Mouse (Mus musculus) heart, adult 8-10 months (tissue): ENCODE data around the gene Syp. TPM values are rescaled to one million over a fixed set of nuclear protein-coding genes. Genes with fewer than 3 reads are reported as not detected.

ENCODE experiments used
- total RNA-seq, 4 experiments: library from RNA; stranded (reverse); gene quantifications; 2 replicates each; pipeline ENCODE4 v1.2.4; 2022

Syp gene
- total RNA-seq, 4 experiments from 2014 or later: 2.9 to 5.4 (median 3.8) TPM

Other genes starting within 250 kb of the Syp start
- gene Foxp3, start 64.8 kb upstream of the Syp start, total RNA-seq: not detected
- 1 to 10 TPM; 3.5 to 5.7 (median 4.6) TPM for gene Ppp1r3f, start 64.2 kb upstream of the Syp start, total RNA-seq
- gene Ccdc22, start 33.0 kb upstream of the Syp start, total RNA-seq: 10 to 100 TPM in 3 of 4 experiments, 1 to 10 TPM in 1; 8.5 to 11.9 (median 11.1) TPM
- not detected for gene Cacna1f, start 31.4 kb upstream of the Syp start, total RNA-seq
- gene Prickle3, start 18.8 kb downstream of the Syp start, total RNA-seq: 10 to 100 TPM; 18.8 to 22.2 (median 19.5) TPM
- 10 to 100 TPM; 39.8 to 56.9 (median 51.1) TPM for gene Plp2, start 32.9 kb downstream of the Syp start, total RNA-seq
- 10 to 100 TPM; 26.1 to 30.3 (median 28.8) TPM for gene Magix, start 42.8 kb downstream of the Syp start, total RNA-seq
- gene Gpkow, start 58.7 kb downstream of the Syp start, total RNA-seq: 10 to 100 TPM; 18.3 to 21.9 (median 21.3) TPM
- gene Wdr45, start 75.9 kb downstream of the Syp start, total RNA-seq: 10 to 100 TPM; 34.4 to 60.5 (median 46.7) TPM
- not detected for gene Gm45208, start 83.8 kb downstream of the Syp start, total RNA-seq
- 1 to 10 TPM; 4.3 to 6.7 (median 5.7) TPM for gene Praf2, start 90.0 kb downstream of the Syp start, total RNA-seq
- 1 to 10 TPM in 1 of 4 experiments, under 1 TPM in 3; 0.37 to 1.0 (median 0.73) TPM for gene Ccdc120, start 112.4 kb downstream of the Syp start, total RNA-seq
- gene Tfe3, start 124.1 kb downstream of the Syp start, total RNA-seq: 10 to 100 TPM; 11.9 to 16.9 (median 14.8) TPM
- gene Gripap1, start 151.3 kb downstream of the Syp start, total RNA-seq: 10 to 100 TPM; 23.1 to 26.1 (median 24.7) TPM
- under 1 TPM; 0.23 to 0.30 (median 0.27) TPM for gene Kcnd1, start 183.8 kb downstream of the Syp start, total RNA-seq
- 10 to 100 TPM; 20.0 to 24.9 (median 21.5) TPM for gene Otud5, start 202.9 kb downstream of the Syp start, total RNA-seq
- gene Pim2, start 239.8 kb downstream of the Syp start, total RNA-seq: 1 to 10 TPM; 2.4 to 6.1 (median 3.7) TPM
- 10 to 100 TPM in 3 of 4 experiments, 1 to 10 TPM in 1; 8.9 to 18.3 (median 13.5) TPM for gene Slc35a2, start 245.6 kb downstream of the Syp start, total RNA-seq